Mouse (Mus musculus) embryonic fibroblast, embryonic 13.5 days (primary cell): Measurements from ENCODE around the gene Arl2.

Source experiments
- CTCF ChIP-seq: IDR thresholded peaks from 2 replicates; pipeline ENCODE4 v1.5.1; 2011; ENCODE audit warnings: mild to moderate bottlenecking, control low read depth, low read length, moderate library complexity, borderline replicate concordance; ENCODE audit not compliant: insufficient read depth
- POLR2A ChIP-seq: IDR thresholded peaks from 2 replicates; pipeline ENCODE4 v1.6.1; 2011; ENCODE audit warnings: low read depth, mild to moderate bottlenecking, control low read depth, low read length, moderate library complexity

DNA sequence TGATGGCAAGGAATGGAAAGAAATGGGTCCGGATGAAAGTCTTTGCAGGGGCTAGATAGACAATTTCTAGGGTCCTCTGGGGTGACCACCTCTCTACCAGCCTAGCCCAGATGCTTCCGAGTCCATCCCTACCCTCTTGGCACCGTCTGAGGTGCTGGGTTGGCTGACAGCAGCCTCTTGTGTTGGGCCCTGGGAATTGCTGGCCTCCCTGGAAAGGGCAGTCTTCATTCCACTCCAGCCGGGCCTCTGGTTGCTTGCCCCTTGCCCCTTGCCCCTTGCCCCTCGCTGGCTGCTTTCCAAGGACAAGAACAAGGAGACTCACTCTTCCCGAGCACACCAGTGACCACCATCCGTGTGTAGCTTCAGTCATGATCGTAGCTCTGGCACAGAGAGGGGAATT is 15.0 kb upstream of the Arl2 start:
- TF ChIP-seq CTCF (peak; percentile 24; the same call in 1 of the 2 replicates), POLR2A (no peak)
